Mouse (Mus musculus): ENCODE data around the gene Oaz2.
"Not testable (repeated sequence)": the region's sequence is repeated elsewhere in the genome, so short reads cannot be mapped to it uniquely, and the experiment has no call there.

The Oaz2 gene

DNA sequence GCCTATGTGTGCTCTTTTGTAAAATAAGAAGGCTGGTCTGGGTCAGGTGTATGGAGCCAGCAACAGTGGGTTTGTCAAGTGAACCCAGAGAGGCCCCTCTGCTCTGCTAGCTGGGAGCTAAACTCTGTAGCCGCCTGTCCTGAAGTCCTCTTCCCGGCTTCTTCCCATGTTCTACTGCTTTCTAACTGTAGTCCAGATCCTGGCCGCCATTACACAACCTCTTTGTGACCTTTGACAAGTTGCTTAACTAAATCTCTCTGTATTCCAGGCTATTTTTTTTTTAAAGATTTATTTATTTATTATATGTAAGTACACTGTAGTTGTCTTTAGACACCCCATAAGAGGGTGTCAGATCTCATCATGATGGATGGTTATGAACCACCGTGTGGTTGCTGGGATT, 14.1 kb upstream of the Oaz2 start:
- DNase-seq (ENCODE audit: low spot score), result peak; percentile 65

DNA sequence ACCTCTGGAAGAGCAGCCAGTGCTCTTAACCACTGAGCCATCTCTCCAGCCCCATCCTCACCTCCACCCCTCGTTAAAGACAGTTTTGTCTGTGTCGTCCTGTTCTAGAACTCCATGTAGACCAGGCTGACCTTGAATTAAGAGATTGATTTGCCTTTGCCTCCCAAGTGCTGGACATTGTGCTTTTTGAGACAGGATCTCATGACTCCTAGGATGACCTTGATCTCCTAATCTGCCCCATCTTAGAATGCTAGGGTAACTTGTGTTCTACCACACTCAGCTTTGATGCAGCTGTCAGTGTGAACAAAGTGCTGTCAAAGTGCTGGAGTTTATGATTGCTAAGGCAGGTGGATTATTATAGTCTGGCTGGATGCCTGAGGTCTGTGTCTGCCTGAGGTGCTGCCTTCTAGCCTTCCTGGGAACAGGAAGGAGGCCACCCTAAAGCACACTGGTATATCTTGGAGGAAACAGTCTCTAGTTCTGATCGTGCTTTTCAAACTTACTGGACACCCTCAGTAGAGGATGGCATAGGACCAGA, 13.0 kb upstream of the Oaz2 start:
- no peak for DNase-seq (ENCODE audit: low spot score)

DNA sequence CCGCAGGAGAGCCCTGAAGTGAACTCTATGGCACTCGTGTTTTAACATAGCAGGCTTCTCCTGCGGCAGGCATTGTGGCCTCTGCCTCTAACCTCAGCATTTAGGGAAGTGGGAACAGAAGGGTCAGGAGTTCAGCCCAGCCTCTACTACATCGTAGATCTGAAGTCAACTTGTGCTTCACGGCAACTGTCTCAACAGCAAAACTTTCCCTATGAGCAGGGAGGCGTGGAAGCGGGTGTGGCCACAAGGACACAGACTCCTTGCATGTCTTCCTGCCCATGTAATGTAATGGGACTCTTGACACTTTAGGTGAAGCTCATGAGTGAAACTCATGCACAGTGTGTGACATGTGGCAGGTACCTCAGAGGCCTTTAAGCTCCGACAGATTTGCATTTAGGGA, 12.3 kb upstream of the Oaz2 start:
- no peak for DNase-seq (ENCODE audit: low spot score)

DNA sequence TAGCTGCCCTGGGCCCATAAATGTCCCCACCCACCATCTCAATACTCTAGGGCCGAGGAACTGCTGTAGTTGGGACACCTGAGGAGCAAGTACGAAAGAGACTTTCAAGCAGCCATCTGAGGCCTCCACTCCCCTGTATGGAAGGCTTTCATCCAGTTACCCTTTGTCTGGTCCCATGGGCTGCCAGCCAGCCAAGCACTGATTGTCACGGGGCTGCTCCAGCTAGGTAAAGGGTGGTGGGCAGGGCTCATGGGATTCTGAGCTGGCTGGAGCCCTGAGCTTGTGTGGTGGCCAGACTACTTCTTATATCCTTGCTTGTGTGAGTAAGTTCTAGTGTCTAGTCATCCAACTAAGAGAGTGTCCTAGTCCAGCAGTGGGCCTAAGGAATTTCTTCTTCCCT, 10.6 kb upstream of the Oaz2 start:
- peak; percentile 58 for DNase-seq (ENCODE audit: low spot score)

DNA sequence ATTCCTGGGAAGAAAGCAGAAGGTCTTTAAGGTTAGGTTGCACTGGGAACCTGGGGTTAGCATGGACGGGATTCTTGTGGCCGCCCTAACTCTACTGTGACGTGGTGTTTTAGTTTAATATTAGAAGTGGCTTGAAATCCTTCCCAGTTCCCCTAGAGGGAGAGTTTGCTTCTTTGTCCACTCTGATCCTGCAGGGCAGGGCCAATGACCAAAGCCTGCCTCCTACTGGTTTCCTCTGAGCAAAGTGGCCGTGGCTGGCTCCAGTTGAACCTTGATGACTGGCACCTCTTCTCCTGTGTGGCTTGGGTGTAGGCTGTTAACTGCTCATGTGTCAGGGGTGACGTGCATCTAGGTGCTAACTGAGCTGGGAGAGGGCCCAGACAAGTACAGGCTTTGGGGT, 6.8 kb upstream of the Oaz2 start:
- DNase-seq (ENCODE audit: low spot score), result peak; percentile 52

DNA sequence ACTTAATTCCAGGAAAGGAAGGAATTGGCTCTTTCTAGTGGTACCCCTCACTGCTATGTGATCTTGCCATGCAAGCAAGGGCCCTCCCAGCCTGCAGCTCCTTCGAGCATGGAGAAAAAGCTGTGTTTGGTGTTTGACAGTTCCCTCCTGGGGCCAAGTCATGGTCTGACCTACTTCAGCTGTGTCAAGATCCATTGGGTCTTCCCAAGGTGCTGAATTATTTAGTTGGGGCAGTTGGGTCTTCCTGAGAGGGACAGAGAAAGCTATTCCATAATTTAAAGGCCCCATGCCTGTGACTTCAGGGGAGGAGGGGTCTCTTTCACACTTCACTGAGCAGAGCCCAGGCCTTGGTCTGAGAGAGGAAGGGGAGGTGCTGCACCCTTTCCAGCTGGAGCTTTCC, 6.3 kb upstream of the Oaz2 start:
- DNase-seq (ENCODE audit: low spot score), result no peak

DNA sequence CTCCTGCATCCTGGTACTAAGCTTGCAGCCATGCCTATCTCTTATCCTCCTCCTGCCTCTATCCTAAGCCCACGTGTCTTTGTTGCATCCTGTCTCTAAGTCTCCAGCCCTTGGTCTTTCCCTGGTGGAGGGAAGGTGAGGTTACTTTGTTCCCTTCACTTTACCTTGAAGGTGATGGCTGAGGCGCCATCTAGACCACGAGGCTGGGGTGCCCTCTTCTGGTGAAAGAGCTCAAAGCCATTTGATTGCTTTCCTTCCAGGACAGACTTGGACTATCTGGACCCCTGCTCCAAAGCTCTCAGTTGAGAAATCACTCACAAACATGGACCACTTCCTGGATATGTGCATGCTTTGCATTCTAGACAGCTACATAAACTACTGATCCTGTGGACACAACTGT, 3.6 kb upstream of the Oaz2 start:
- DNase-seq (ENCODE audit: low spot score), result peak; percentile 54

DNA sequence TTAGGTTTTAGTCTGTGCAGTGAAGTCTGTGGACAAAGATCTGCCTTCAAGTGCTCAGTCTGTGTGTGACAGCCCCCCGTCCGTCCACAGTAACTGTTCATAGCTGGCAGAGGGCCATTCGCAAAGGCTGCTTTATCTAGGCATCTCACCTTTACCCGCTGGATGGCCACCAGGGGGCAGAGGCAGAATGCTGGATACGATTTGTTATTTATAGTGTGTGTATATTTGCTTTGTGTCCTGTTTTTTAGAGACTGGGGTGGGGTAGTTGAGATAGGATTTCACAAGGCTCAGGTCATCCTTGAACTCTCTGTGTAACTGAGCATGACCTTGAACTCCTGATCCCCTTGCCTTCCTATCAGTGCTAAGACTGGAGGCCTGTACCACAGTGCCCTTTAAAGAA, 1.8 kb upstream of the Oaz2 start:
- peak; percentile 75 for DNase-seq (ENCODE audit: low spot score)

DNA sequence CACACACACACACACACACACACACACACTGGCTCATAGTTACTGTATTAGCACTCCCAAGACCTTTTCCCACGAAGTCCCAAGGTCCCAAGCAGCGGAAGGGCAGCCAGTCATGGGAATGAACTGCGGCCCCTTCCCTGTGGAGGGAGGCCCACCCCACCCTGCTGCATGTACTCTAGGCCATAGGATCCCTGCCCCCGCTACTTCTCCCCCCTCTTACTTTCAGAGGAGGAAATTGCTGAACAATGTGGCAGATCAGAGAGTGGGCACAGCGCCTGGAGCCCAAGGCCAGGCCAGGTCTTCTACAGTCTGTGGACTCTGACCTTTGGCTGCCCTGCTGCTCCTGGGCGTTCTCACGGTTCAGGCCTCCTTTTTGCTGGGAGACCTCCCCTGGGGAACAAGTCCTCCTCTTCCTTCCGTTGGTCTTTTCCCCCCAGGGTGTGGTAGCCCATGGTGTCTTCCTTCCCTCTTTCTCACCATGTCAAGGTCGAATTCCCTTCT, 3.7 kb downstream of the Oaz2 start:
- DNase-seq (ENCODE audit: low spot score), result no peak

DNA sequence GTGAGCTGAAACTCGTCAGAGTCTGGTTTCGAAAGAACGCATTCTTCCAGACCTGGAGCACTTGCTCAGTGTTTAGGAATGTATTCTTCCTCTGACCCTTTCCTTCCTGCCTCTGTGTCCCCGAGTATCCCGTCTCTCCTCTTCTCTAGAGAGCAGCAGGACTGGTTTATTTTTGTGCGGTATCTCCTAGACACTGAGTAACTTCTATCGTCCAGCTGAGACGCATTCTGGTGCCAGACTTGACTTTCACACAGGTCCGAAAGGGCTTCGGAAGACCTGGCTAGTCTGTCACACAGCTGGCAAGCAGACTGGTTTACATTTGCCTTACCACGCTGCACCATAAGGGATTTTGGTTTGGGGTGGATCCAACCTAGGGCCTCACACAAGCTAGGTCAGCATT, 5.2 kb downstream of the Oaz2 start:
- peak; percentile 60 for DNase-seq (ENCODE audit: low spot score)

DNA sequence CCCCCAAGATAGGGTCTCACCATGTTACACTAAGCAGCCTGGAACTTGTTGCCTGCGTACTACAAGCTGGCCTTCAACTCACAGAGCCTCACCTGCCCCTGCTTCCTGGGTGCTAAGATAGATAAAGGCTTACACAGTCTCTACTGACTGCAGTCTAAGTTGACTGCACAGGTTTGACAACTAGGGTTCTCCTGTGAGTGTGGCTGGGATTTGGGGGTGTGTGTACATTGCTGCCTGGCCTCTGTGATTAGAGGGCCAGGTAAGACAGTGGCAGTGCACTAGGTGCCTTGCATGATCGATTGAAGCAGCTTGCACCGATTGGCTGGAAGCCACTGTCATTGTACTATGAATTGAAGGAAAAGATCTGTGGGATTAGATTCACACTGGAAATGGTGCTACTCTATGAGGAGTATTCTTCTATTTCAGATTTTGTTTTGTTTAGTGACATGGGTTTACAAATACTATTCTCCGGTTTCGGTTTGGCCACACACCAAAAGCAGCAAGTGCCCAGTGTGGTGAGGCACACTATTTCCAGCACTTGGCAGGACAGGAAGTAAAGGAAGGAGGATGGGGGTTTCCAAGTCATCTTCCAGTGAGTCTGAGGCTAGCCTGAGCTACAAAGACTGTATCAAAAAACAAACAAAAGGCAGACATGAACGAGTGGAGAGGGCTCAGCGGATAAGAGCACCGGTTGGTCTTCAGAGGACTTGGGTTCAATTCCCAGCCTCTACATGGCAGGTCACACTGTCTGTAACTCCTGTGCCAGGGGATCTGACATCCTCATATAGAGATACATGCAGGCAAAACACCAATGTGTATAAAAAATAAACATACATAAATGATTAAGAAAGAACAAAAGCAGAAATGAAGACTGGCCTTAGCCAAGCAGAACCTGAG, 7.9 kb downstream of the Oaz2 start:
- DNase-seq (ENCODE audit: low spot score), result peak; percentile 76

DNA sequence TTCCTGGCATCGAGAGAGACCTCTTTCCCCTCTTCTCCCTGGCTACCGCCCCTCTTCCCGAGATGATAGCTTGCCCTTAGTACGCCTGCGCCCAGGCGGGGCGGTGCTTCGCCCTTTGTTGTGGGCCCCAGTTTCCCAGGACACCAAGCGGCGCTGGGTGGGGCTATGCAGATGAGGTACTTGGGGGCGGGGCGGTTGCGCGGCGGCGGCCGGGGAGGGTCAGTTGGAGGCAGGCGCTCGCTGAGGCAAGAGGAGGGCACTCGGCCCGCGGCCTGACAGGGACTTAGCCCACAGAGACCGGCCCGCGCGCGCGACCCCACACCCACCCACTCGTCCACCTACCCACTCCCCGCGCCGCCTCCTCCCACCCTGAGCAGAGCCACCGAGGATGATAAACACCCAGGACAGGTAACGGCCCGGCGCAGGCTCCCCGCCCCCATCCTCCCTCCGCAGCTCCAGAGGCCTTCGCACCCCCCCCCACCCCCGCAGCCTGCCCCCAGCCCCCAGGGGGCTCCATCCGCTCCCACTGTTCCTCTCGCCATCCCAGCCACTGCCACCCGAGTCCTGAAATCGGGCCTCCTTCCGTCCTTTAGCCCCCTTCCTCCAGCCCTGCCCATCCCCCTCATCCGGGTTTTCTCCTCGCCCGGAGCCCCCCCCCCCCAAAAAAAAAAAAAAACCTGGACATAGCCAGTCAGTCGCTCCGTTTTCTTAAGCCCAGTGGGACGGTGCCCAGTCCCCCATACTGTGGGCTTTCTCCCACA, 8.7 kb downstream of the Oaz2 start:
- DNase-seq (ENCODE audit: low spot score), result peak; percentile 93

DNA sequence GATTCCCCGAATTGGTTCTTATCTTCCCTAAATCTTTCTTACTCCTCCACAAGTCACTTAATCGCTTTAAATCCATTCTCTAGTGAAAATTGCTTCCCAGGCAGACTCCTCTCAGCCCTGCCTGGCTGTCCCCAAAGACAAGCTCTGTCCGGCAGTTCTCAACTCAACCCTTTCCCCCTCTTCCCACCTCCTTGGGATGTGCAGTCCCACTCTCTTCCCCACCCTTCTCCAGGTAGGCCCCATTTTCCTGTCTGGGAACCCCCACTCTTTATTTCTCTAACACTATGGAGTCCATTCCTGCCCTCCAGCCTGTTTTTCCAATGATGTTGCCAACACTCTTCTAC, 9.3 kb downstream of the Oaz2 start:
- no peak for DNase-seq (ENCODE audit: low spot score)

DNA sequence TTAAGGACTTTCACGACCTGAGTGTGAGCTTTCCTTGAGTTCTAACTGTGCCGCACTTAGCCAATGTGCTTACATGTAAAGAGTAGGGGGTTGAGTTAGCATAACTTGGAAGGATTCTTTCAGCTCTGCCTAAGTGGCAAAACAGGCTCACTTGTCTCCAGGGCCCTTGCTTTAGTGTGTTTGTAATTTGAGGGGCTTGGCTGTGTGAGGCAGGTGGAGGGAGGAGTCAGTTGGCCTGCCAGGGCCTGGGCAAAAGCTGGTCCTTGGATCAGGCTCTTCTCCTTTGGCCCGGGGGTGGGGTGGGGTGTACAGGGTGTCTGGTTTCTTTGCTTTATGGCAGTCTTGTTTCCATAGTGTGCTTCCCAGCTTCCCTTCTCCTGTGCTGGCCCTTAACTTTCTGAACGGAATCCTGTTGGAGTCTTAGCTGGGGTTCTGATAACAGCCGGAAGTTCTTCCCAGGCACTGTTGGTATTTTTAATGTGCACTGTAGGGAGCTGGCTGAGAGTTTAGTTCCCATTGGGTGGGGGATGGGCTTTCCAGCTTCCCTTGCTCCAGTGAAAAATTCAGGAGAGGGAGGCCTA, 11.5 kb downstream of the Oaz2 start:
- peak; percentile 61 for DNase-seq (ENCODE audit: low spot score)

DNA sequence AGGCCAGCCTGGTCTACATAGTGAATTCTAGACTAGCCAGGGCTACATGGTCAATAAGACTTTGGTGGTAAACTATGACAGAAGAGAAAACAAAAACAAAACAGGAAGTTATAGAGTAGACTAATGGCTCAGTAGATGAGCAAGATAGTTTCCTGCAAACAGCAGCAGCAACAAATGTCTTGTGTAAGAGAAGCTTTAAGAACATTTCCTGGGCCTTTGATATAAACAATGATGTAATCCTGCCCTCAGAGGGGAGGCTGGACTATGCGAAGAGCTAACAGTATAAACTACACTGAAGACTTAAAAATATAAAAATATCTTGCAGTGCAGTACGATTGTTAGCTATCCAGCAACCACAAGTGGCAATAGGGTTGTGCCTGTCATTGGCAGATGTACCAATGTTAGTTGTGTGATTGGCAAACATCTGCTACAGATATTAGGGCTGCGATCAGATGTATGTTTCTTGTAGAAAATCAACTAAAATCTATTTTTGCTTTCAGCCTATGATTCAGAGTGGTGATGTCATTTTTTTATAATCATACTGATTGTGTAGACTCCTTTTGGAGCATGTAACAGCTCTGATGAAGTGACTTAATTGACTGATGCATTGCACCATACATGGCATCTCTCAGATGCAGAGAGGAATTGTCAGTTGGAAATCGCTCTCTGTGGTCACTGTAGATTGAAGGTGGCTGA, 13.3 kb downstream of the Oaz2 start:
- DNase-seq (ENCODE audit: low spot score), result no peak

DNA sequence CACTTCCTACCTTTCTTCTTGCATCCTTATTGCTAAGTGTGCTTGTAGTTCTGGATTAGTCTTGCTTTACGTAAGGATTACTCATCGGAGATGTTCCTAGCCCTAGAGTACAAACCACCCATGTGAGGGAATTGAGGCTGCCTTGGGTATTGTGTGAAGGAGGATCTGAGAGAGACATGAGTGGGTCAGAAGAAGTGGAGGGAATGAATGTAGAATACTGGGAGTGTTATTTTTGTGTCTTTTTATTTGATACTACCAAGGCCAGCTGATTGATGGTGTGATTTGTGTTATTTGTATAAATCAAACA, 13.8 kb downstream of the Oaz2 start:
- no peak for DNase-seq (ENCODE audit: low spot score)

DNA sequence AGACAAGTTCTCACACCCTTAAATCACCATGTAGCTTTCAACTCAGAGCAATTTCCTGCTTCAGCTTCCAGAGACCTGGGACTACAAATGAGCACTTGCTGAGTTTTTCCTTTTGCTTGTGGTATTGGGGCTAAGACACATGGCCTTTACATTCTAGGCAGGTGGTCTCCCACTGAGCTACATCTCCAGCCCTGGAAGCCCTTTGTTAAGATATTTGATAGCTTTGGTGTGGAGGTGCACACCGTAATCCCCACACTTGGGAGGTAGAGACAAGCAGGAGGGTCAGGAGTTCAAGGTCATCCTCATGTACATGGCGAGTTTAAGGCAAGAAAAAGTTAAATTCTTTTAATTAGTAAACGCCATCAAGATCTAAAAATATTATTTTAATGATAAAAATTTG, 14.4 kb downstream of the Oaz2 start:
- DNase-seq (ENCODE audit: low spot score), result no peak

DNA sequence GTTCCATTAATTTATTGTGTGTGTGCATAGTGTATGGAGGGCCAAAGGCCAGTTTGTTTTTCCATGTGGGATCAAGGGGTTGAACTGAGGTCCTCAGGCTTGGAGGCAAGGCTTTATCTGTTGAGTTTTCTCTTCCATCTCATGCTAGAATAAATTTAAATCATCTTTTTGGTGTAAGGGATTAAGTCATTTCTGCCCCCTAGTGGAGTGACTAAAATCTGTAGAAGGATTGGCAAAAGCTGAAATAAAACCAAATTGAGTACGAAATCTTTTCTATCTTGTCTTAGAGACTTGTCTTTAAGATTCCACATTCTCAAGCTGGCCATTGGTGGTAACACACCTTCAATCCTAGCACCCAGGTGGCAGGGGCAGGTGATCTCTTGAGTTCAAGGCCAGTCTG, 15.2 kb downstream of the Oaz2 start:
- DNase-seq (ENCODE audit: low spot score), result peak; percentile 59

DNA sequence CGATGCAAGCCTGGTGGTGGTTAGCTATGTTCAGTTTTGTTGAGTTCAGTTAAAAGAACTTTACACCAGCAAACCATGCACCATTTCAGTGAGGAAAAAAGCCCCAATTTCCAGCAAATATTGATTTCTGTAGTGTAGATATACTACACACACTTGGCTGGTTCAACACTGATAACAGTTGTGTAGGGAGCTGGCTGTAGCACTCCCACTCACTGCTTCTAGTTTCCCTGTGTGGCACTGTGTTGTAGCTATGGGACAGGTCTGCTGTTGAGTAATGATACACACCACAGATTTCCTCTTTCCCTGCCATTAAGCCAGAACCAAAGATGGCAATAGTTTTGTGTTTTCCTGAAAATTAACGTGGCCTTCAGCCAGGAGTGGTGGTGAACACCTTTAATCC, 16.9 kb downstream of the Oaz2 start:
- no peak for DNase-seq (ENCODE audit: low spot score)

DNA sequence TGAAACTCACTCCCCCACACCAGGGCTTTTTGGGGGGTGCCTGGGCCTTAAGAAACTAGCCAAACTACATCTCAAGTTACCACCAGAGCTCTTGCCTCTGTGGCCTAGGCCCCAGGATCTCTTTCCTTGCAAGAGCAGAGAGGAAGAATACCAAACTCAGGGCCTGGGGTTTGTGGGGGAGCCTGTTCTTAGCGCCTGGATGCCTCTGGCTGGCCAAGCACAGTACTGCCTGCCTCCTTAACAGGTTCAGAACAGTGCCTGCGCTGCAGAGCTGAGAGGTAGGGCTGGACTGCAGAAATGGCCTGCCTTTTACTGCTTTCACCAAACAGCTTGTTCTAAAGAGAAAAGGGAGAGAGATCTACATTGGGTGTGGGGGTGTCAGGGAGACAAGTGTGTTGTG, 22.1 kb downstream of the Oaz2 start:
- not testable (repeated sequence) for DNase-seq (ENCODE audit: low spot score)

DNA sequence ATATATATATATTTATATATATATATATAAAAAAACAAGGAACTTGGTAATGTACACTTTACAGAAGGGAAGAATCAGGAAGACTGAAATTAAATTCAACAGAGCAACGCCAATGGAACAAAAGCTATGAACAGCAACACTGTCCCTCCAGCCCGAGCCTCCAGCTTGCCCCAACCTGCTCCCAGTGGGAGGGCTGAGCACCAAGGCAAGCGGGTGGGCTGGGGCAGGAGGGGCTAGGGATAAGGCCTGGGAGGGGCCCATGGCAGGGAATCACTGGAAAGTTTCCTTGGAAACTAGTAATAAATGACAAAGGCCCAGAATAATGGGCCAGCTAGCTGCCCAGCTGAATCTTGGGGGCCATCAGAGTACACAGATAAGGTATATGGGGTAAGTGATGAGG, 24.7 kb downstream of the Oaz2 start:
- DNase-seq (ENCODE audit: low spot score), result no peak

DNA sequence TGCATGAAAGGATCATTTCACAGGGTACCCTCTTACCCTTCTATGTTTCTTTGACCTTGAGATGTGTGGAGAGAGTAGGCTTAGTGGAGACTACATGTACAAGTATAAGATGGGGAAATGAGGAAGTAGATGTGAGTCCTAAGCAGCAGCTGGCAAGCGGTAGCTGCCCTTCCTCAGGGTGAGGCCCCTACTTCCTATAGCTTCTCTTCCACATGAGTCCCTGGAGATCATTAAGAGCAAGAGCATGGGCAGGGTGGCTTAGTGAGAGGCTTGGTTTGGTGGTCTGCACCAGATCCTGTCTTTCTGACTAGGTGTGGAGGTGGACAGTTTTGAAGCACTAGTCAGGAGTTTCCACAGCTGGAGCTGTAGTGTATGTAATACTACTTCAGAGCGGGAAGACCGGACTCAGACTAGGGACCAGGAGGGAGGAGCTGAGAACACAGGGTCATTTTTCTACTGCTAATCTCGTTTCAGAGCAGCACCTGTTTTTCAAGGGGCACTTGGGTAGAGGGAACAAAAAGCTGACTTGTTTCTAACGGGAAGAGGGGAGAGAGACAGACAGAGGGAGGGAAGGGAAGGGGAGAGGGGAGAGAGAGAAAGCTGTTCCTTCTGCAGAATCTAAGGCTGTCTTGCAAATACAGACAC, 25.3 kb downstream of the Oaz2 start:
- DNase-seq (ENCODE audit: low spot score), result no peak

Data from adipocyte (in vitro differentiated cells).